Mouse (Mus musculus) heart, postnatal 4 days (tissue): ENCODE data around the gene Gm42906. TPM values are rescaled to one million over a fixed set of nuclear protein-coding genes. Genes with fewer than 3 reads are reported as not detected.

Source experiments
- DNase-seq: peaks from one replicate; pipeline ENCODE4 v3.0.0; 2021
- total RNA-seq, 2 experiments: library from RNA; stranded (reverse); gene quantifications; 2 replicates each; pipeline ENCODE4 v1.2.3; 2021

Gm42906 gene
- total RNA-seq, 2 experiments from 2014 or later, result not detected

DNA sequence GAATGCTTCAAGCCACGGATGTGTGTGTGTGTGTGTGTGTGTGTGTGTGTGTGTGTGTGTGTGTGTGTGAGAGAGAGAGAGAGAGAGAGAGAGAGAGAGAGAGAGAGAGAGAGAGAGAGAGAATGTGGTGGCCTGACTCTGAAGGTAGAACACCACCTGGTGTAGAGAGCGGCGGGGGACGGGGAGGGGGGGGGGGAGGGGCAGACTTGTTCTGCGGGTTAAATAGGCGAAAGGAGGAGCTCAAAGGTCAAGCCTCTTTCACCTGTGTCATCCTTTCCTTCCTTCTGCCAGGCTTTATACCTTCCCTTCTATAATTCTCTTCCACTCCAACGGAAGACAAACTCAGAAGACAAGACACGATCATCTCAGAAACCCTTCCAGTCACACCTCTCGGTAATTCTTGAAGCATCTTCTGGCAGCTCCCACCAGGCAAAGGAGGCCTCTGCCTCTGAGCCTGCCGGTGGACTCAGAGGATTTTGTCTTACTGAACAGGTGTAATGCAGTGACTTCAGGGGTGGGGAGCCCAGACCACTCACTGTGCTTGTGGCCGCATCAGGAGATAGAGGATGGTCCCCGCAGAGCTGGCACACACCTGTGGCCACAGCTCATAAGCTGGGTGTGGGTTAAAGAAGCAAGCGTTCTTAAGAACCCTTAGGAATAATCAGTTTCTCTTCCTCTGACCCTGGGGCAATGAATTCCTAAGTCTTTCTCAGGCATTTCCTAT lies 195.2 kb downstream of the Gm42906 start:
- DNase-seq, result no peak

DNA sequence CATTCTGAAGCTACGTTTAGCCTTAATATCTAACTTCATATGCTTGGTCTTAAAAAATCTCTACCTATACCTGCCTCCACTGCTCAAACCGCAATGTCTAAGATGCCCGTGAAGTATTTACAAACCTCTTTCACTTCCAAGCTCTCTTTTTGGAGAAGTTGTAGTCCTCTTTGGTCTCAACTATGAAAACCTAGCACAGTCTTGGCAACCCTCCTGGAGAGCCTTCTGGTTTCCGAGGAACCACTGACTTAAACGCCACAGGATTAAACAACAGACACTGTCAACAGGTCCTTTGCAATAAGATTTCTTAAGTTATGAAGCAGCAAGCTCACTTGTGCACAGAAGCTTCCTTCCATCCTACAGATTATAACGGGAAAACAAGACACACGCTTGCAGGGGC lies 196.1 kb downstream of the Gm42906 start:
- no peak for DNase-seq

DNA sequence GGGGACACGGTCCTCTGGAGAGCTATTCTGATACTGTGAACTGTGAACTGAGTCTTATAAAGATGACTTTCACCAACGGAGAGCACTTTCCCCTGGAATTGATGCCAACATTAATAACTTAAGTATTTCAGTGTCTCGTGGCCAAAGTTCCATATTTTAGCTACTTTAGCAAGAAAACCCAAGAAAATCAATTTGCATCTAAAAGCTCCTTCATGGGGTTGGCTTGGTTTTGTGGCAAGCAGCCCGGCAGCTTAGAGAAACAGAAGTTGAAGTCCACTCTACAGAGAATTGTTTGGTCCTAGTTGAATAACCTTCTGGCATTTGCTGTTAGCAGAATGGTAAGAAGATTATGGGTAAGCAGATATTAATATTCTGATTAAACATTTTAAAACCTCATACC lies 196.6 kb downstream of the Gm42906 start:
- DNase-seq, result no peak

DNA sequence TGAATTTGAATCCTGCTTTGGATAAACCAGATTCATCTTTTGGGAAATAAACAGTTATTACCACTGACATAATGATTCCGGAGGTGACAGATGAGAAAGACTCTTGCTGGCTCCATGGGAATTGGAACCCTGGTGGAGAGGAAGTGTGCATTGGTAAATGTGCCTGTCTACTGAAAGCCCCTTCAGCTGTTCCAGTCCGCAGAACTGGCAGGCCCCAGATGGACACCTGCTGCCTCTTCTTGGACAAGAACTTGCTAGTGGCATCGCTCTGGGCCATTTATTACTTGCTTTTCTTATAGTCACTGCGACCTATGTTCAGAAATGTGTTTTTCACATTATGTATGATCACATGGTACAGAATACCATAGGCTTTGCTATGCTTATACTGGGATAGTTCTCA lies 197.5 kb downstream of the Gm42906 start:
- no peak for DNase-seq

DNA sequence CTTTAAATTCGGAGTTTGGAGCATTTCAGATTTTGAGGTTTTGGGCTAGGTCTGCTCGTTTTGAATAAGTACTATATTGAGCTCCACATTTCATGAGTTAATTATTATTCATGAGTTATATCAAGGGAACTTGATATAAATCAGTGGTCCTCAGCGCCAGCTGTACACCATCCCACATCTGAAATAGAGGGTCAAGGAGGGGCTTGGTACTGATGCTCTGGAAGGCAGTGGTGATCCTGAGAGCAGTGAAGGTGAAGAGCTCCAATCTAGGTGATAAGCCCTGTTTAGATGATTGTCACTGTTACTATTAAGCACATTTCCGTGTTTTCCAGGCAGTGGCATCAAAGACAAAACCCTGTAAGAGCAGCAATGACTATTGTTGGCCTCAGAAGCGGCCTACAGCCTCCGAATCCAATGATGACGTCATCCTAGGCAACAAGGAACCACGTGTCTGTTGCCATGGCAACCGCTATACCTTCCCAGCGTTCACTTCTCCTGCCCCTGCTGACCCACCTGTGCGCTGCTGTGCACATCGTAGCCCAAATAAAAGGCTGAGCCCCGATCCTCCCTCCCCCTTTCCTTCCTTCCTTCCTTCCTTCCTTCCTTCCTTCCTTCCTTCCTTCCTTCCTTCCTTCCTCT lies 199.5 kb downstream of the Gm42906 start:
- no peak for DNase-seq

DNA sequence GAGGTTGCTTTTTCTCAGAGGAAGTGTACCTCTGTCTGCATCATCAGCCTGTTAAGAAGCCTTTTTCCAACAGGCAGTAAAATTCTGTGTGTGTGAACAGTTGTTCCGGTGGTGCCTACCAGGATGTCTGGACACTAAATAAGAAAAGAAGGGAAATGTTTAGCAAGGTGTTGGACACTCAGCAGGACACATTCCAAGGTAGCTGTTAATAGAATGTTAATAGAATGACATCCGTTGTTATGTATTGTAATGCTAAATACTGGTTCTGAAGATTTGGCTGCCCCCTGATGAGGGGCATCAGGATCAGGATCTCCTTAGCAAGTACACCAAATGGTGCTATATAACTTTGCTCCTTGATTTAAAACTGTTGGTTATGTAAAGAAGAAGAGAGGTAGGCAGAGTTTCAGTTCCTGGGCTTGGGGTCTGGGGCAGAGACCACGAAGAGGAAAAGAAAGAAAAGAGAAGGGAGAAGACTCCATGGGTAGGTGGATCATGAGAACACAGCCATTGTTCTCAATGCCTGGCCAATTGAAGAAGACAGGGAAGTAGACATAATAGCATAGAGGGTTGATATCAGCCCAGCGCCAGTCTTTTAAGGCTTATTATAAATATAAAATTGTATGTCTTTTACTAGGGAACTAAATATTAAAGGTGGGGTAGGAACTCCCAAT lies 204.1 kb downstream of the Gm42906 start:
- no peak for DNase-seq

DNA sequence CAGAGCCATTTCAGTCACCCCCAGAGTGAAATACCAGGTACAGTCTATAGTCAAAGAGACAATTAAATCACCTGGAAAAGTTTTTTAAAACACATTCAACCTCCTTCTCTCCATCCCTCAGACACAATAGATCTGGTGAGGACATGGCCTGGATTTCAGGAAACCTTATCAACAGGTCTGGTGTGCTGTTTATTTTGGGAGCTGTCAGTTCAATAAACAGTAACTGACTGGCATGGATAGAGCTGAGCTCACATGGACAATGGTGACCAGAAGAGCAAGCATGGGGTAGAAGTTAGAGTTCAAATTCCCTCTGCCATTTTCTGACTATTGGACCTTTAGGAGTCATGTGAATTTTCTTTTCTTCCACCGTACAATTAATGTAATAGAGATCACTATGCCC lies 205.2 kb downstream of the Gm42906 start:
- DNase-seq, result no peak

DNA sequence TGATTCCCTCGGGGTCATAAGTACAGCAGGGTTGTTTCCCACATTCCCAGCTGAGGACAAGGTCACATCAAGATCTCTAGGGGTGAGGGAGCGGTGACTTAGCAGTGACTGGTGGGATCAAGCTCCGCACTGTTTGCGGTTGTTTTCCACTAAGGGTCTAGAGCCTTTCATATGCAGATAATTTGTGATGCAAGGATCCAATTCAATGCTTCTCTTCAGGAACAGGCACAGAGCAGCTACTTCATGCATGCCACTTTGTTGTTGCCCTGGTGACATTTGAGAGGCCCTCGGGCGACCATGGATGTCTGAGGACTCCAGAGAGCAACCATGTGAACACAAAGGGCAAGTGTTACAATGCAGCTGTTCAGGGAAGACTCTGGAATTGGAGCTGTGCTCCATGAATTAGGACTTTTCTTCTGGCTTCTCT lies 209.3 kb downstream of the Gm42906 start:
- no peak for DNase-seq

DNA sequence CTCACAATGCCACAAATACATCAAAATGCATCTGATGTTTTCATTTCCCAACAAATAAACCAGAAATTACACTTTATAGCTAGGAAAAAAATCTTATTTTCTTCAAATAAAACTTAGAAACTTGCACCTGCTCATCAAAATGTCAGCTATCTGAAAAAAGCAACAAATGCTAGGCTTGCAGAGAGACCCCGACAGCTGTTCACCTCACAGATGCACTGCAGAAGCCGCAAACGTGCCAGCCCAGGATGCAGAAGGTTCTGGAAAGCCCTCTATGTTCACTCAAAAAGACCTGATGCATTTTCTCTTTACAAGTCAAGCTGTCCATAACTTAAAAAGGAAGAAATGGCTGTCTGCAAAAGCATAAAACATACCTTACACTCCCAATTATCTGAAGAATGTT lies 214.9 kb downstream of the Gm42906 start:
- no peak for DNase-seq

DNA sequence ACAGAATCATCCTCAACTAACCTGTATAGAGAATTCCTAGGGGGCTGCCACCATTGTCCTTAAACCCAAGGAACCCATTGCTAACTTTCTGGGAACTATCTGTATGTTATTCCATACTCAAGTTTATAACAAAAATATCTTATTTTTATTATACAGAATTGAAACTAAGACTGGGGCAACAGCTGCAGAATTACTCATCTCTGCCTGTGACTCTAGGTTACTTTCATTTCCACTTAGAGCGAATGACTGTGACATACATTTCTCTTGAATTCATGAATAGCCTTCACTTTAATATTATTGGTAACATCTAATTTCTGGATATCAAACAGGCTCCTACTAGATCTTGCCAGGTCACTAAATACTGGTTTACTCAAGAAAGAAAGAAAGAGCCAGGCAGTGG lies 217.1 kb downstream of the Gm42906 start:
- DNase-seq, result no peak

DNA sequence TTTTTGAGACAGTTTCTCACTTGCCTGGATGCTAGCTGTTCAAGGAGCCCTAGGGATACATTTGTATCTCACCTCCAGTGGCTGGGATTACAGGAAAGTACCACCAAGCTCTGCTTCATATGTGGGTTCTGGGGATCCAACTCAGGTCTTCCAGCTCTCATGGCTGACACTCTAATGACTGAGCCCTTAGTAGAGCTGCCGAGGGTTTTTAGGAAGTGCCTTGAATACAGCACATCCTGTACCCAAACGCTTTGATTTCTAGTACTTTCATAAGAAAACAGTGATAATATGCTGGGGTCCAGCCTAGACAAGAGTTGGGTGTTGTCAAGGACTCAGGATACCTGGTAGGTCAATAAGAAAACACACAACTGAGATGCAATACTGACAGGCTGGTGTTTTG lies 217.9 kb downstream of the Gm42906 start:
- DNase-seq, result no peak

DNA sequence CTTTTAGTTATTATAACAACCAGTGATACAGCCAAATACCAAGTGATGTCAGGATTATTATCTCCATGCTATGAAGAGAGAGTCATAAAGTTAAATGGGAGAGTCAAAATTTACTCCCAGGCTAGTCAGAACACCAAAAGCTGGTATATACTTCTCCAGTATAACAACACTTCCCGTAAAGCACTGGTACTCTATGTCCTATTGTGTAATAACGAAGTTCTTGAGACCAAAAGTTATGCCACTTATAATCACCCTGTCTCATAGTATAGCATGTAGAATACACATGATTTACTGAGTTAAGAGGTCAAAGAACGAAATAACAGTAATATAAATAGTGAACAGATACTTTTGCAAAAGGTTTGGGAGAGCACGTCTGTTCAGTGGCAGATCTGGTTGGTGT lies 222.9 kb downstream of the Gm42906 start:
- DNase-seq, result no peak

DNA sequence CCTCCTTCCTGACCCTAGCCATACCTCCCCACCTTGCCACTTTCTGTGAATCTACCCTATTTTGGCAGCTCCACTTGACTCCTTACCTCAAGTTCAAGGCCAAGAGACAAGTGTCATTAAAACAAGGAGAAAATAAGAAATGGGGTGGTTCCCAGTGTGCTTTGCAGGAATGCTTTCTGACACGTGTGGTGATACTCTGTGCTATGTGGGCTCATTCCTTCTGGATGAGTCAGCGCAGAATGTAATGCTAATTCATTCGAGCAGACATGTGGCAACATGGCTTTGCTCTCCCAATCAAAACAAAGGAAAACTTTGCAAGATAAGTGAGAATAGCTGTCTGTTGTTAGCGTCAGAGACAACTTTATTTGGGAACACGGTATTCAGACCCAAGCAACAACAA lies 225.0 kb downstream of the Gm42906 start:
- no peak for DNase-seq

DNA sequence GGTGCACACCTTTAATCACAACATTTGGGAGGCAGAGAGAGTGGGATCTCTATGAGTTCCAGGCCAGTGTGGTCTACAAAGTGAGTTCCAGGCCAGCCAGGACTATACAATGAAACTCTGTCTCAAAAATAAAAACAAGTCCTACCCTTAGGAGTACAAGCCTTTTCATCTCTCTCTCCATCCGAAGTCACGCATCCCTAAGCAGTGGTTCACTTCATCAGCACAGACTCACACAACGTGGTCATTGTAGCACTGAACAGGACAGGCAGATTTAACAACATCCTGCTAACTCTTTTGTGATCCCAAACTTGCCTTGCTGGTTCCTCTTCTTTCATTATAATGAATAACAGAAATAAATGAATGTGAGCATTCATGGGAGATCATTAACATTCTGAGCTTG lies 226.7 kb downstream of the Gm42906 start:
- DNase-seq, result no peak

DNA sequence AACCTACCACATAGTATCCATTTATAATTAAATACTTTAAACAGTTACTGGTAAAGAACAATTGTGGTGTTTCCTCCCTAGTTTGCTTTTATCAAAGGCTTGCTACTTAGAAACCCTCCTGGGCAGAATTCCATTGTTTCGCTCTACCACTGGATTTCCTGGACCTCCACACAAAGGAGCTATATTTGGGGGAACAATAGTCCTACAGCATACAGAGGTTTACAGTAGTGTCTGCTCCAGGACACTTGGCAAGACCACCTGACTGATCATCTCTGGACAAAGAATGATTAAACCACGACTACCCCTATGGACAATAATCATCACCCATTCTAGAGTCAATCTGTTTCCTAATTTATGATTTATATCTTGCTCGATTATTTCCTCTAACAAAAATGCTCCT lies 228.7 kb downstream of the Gm42906 start:
- DNase-seq, result no peak

DNA sequence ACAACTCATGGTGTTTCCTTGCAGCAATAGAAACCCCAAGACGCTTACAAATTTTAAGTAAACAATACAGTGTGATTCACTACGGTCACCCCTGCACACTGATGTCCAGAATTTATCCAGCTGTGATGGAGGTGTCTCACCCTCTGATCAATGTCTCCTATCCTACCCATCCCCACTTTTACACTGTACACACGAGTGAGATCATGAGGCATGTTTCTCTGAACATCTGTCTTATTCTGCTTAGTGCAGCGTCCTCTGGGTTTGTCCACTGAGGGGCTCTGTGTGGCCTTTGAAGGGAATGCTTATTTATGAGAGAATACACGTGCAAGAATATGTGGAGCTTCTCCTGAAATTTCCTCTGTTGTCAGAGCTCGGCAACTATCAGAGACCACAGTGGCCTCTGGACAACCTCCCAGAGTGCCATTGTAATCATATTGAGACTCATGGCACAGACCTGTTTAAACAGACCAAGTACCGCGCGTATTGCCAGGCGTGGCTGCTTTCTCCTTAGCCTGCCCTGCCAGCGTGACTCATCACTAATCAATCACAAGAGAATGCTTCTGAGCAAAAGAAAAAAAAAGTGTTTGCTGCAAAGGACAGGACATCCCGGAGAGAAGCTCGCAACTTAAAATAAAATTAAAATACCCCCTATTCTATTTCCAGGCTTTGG lies 231.2 kb downstream of the Gm42906 start:
- DNase-seq, result no peak

DNA sequence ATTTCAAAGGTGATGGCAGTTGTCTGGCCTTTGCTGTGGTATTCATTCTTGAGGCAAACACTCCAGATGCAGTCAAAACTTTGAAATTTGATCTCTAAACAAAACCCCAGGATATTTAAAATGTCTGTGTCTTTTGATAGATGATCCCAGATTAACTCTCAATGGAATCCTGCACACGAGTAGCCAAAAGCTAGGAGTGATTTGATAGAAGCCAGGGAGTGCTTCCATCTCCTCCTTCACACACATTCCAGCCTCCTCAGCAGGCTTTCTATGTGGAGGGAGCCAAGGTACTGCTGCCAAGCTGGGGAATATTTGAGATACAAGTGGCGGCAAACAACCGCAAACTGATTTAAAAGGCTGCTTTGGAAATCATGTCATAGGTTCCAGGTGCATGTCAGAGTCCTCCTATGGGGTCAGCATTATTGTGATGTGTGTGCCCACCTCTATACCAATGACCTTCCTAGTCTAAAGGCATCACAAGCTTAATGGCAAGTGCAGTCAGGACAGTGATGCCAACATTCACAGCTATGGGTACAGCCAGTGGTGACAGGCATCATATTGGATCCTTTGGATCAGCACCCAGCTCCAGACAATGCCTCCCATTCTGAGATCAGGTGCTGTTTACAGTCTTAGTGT lies 234.0 kb downstream of the Gm42906 start:
- DNase-seq, result no peak

DNA sequence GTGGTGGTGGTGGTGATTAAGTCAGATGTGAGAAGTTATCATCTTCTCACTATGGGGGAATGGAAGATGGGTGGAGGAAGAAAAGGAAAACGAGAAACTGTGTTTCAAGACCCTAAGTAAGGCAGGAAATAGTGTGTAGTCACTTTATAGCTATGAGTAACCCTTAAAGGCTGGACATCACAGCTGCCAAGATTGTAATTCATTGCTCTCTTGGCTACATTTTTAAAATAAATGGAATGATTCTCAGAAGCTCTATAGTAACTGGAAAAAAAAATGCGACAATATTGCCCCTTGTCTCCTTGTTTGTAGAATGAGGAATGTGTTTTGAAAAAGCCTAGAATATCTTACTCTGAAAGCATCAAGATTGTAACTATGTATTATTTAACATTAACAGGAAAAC lies 235.7 kb downstream of the Gm42906 start:
- no peak for DNase-seq

DNA sequence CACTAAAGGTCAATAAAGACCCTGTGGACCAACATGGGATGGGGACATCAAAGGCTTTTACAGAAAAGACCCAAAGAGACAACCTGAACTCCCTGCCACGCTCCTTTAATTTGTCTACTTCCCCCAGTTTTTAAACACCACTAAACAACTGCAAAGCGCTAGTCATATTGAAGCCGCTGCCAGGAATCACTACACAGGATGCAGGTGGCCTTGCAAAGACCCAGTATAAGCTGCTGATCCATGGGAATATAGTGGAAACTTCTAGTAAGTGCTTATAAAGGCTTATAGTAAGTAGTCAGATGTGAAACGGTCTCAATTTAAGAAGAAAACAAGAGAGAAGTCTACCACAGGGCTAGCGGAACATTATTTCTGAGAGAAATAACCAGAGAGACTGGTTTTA lies 237.2 kb downstream of the Gm42906 start:
- DNase-seq, result no peak

DNA sequence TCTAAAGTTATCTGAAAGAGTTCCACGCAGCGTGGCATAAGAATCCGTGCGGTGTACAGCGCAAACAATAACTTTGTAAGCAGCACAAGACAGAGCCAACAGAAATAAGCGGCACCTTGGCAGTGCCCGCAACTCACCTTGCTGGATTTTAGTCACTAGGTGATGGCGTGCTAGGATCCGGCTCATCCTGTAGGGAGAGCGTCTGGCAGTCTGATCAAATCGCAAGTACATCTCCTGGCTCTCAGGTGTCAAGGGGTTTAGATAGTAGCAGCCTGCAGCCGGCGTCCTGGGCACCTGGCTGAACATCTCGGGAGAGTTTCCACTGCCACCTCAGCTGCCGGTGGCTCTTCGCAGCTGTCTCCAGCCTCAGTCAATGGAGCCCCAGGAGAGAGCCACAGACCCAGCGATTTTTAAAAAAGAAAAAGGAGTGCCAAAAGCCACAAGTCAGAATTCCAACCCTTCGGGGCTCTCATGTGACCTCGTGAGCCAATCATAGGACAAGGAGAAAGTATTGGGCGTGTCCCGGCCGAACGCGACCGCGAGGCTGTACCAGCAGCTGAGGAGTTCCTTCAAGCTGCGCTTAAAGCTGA lies 238.1 kb downstream of the Gm42906 start:
- peak; percentile 73 for DNase-seq

DNA sequence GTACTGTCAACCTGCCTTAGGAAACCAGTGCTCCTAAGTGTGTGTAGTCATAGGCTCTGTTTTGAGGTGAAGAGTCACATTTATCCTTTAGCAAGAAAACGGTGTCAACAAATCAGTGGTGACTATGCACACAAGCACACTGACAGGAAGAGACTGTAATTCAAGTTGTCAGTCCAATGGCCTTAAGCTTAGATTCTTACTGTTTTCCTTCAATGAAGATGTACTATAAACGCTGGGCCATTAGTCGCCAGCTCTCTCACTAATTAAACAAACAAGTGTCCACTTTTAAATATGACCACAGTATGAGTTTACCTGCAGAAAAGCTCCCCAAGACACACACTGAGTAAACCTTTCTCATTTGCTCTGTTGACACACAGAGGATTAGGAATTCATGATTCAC lies 238.6 kb downstream of the Gm42906 start:
- DNase-seq, result no peak

DNA sequence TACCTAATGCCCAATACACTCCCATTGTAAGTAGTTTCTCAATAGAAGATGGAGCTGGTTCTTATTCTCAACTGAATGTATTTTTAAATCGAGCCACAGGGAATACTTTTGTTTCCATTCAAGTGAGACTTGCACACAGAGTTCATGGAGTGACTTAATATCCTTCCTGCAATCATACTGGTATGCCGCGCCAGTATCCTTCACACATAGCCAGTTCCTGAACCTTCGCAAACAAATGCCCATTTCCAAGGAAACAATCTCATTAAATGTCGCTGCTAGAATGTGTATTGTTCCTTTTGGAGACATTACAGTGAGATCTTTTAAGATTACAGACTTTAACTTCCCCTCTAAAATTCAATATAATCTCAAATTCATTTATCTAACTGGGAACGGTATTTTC lies 239.3 kb downstream of the Gm42906 start:
- DNase-seq, result no peak

DNA sequence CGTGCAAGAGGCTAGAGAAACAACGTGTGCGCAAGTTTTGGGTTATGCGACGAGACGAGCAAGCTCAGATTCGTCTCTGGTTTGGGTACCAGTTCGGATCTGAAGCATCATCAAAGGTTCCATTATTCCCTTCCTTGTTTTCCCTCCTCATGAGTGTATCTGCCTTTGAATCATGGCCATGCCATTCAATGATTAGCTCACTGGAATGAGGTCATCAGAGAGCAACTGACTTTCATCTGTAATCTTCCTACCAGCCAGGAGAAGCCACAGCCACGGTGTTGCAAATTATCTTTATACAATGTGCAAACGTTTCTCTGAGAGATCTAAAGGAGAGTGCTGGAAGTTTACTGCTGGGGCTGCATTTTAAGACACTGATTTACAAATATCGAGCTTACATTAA lies 240.6 kb downstream of the Gm42906 start:
- DNase-seq, result no peak
